Mouse (Mus musculus) stomach, postnatal 0 days (tissue): ENCODE measurements around the gene Cobl.

Experiments
- CTCF ChIP-seq: IDR thresholded peaks from 2 replicates; pipeline ENCODE4 v1.5.1; 2016; ENCODE audit warnings: antibody characterized with exemption, low read depth, mild to moderate bottlenecking, moderate library complexity
- EP300 ChIP-seq: optimal IDR thresholded peaks from 2 replicates; pipeline ENCODE3; 2016; ENCODE audit warnings: antibody characterized with exemption

GRCm38 (mm10) chr11:12381096-12381495 is 83.7 kb downstream of the Cobl start:
- no peak for TF ChIP-seq CTCF
- no peak for TF ChIP-seq EP300
